Mouse (Mus musculus) cortical plate, adult 2 months (tissue): Measurements from ENCODE around the gene Cuta.

Experiments used
- CTCF ChIP-seq: fragments of 200-500 bp; IDR thresholded peaks from 2 replicates; pipeline ENCODE4 v1.5.1; 2011; ENCODE audit warnings: mild to moderate bottlenecking, control low read depth, low read length; ENCODE audit not compliant: insufficient read depth; ENCODE audit errors: extremely low read depth
- POLR2A ChIP-seq: fragments of 200-500 bp; IDR thresholded peaks from 2 replicates; pipeline ENCODE4 v1.6.1; 2011; ENCODE audit warnings: mild to moderate bottlenecking, low read length, control low read depth; ENCODE audit not compliant: insufficient read depth; ENCODE audit errors: extremely low read depth

DNA sequence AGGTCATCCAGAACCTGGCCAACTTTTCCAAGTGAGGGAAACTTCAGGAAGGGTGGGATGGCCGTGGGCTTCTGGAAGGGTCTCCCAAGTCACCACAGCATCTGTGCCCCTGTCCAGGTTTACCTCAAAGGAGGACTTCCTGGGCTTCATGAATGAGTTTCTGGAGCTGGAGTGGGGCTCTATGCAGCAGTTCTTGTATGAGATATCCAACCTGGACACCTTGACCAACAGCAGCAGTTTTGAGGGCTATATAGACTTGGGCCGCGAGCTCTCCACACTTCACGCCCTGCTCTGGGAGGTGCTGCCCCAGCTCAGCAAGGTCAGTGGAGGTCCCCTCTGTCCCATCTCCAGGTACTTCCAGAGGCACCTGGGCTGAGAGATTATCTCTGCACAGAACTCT is 20.4 kb upstream of the Cuta start:
- TF ChIP-seq CTCF (no peak), POLR2A (no peak)
